Mouse (Mus musculus): ENCODE data around the gene Pygo1.
A peak's percentile ranks its signal among the peaks of the same experiment; 100 is the strongest.

The Pygo1 gene

GRCm38 (mm10) chr9:72925021-72925934, at the start of gene Pygo1:
Pygo1 (plus strand) TSS chr9:72925645.
- peak; percentile 71 for DNase-seq (ENCODE audit: low spot score)

GRCm38 (mm10) chr9:72875878-72876277, 49.6 kb upstream of the Pygo1 start:
- no peak for DNase-seq (ENCODE audit: low spot score)

GRCm38 (mm10) chr9:72877905-72878304, 47.5 kb upstream of the Pygo1 start:
- DNase-seq (ENCODE audit: low spot score): peak; percentile 82

GRCm38 (mm10) chr9:72878656-72879055, 46.8 kb upstream of the Pygo1 start:
- DNase-seq (ENCODE audit: low spot score): peak; percentile 36

- no peak for DNase-seq (ENCODE audit: low spot score)
Observed at GRCm38 (mm10) chr9:72879601-72880000, 45.8 kb upstream of the Pygo1 start.

GRCm38 (mm10) chr9:72880225-72880960, 45.1 kb upstream of the Pygo1 start:
- peak; percentile 92 for DNase-seq (ENCODE audit: low spot score)

GRCm38 (mm10) chr9:72881026-72881768, 44.2 kb upstream of the Pygo1 start:
- DNase-seq (ENCODE audit: low spot score): peak; percentile 63

- peak; percentile 84 for DNase-seq (ENCODE audit: low spot score)
Observed at GRCm38 (mm10) chr9:72883940-72884339, 41.5 kb upstream of the Pygo1 start.

- peak; percentile 62 for DNase-seq (ENCODE audit: low spot score)
Observed at GRCm38 (mm10) chr9:72889777-72890176, 35.7 kb upstream of the Pygo1 start.

- DNase-seq (ENCODE audit: low spot score): peak; percentile 24
Observed at GRCm38 (mm10) chr9:72890499-72891085, 34.9 kb upstream of the Pygo1 start.

GRCm38 (mm10) chr9:72892761-72893160, 32.7 kb upstream of the Pygo1 start:
- DNase-seq (ENCODE audit: low spot score): no peak

GRCm38 (mm10) chr9:72894796-72895352, 30.6 kb upstream of the Pygo1 start:
- DNase-seq (ENCODE audit: low spot score): peak; percentile 40

GRCm38 (mm10) chr9:72902057-72902456, 23.4 kb upstream of the Pygo1 start:
- DNase-seq (ENCODE audit: low spot score): no peak

GRCm38 (mm10) chr9:72902611-72903010, 22.8 kb upstream of the Pygo1 start:
- no peak for DNase-seq (ENCODE audit: low spot score)

GRCm38 (mm10) chr9:72906693-72907103, 18.7 kb upstream of the Pygo1 start:
- no peak for DNase-seq (ENCODE audit: low spot score)

- no peak for DNase-seq (ENCODE audit: low spot score)
Observed at GRCm38 (mm10) chr9:72911381-72911780, 14.1 kb upstream of the Pygo1 start.

- no peak for DNase-seq (ENCODE audit: low spot score)
Observed at GRCm38 (mm10) chr9:72913551-72913950, 11.9 kb upstream of the Pygo1 start.

- DNase-seq (ENCODE audit: low spot score): no peak
Observed at GRCm38 (mm10) chr9:72915728-72916127, 9.7 kb upstream of the Pygo1 start.

- DNase-seq (ENCODE audit: low spot score): no peak
Observed at GRCm38 (mm10) chr9:72923068-72923467, 2.4 kb upstream of the Pygo1 start.

GRCm38 (mm10) chr9:72925935-72926258, 452 bp downstream of the Pygo1 start:
- no peak for DNase-seq (ENCODE audit: low spot score)

- DNase-seq (ENCODE audit: low spot score): no peak
Observed at GRCm38 (mm10) chr9:72931166-72931790, 5.8 kb downstream of the Pygo1 start.
